Mouse (Mus musculus): ENCODE measurements around the gene Casp2. TPM values are rescaled to one million over a fixed set of nuclear protein-coding genes. Genes with fewer than 3 reads are reported as not detected.

Casp2 gene
- total and polyA plus RNA-seq, 3 experiments = 24.7 to 47.8 (median 31.6) TPM

GRCm38 (mm10) chr6:42323371-42324066 lies 58.7 kb downstream of the Casp2 start:
- in situ Hi-C loops (cut with MboI; ENCODE audit: low pct_ligation_motif_present, low pct_unique_long_range_greater_than_20kb, low sequenced_read_pairs) (loop anchor here (10.0 kb wide), 1 partner anchor 89 kb away; no protein-coding TSS in a partner anchor), dilution Hi-C loops (cut with MboI; ENCODE audit: extremely low pct_ligation_motif_present, extremely low pct_unique_long_range_greater_than_20kb, low sequenced_read_pairs) (no loop called here)
- Histone ChIP-seq H3K27me3 (replicated peaks) (peaks cover 27% of the 10 kb centered on the region), H3K4me2 (ENCODE audit: insufficient read depth, low read depth, poor library complexity, severe bottlenecking) (no peak overlapping the region), H3K27ac (ENCODE audit: insufficient read depth, low read depth) (no peak overlapping the region), H3K4me1 (ENCODE audit: control insufficient read depth in 1 of 2, insufficient read depth in 2 of 2) (no peaks in the 10 kb centered on the region; a peak in 1 of 4 replicates), H3K9ac (ENCODE audit: insufficient read depth, low read depth) (no peak overlapping the region), H3K9me3 (replicated peaks; ENCODE audit: low read length) (peaks cover 3% of the 10 kb centered on the region), H3K36me3 (replicated peaks in 1 of 2; ENCODE audit: control insufficient read depth in 1 of 2, insufficient read depth in 1 of 2, low read length in 1 of 2) (no peaks in the 10 kb centered on the region), H3K79me2 (replicated peaks; ENCODE audit: control insufficient read depth, extremely low read depth, insufficient read depth, poor library complexity, severe bottlenecking) (no peaks in the 10 kb centered on the region), H3K4me3 (replicated peaks in 1 of 3; ENCODE audit: low read depth in 2 of 3, low read length in 2 of 3, poor library complexity in 1 of 3) (no peak overlapping the region)
- no peak for DNase-seq (ENCODE audit: extremely low read depth)
- TF ChIP-seq CHD1 (IDR thresholded peaks at IDR 0.05; ENCODE audit: low read depth, low read length) = no peak
- TF ChIP-seq MAX (IDR thresholded peaks at IDR 0.05; ENCODE audit: low read length) = no peak
- no peak for TF ChIP-seq SMC3 (IDR thresholded peaks at IDR 0.05; ENCODE audit: low read depth, low read length)
- no peak for TF ChIP-seq TBP (conservative IDR thresholded peaks at IDR 0.05; ENCODE audit: low read depth, low read length)
- TF ChIP-seq JUND (conservative IDR thresholded peaks at IDR 0.05; ENCODE audit: low read depth, low read length) = no peak
- no peak for TF ChIP-seq BHLHE40 (IDR thresholded peaks at IDR 0.05; ENCODE audit: low read depth, low read length)
- TF ChIP-seq CTCF (conservative IDR thresholded peaks at IDR 0.05 in 1 of 2, IDR thresholded peaks at IDR 0.05 in 1 of 2; ENCODE audit: low read depth in 2 of 2, low read length in 2 of 2) = no peak
- no peak for TF ChIP-seq NELFE (IDR thresholded peaks at IDR 0.05; ENCODE audit: low read depth, low read length)
- TF ChIP-seq ZNF384 (IDR thresholded peaks at IDR 0.05; ENCODE audit: low read depth, low read length) = no peak
- no peak for TF ChIP-seq PAX5 (IDR thresholded peaks at IDR 0.05; ENCODE audit: low read length)
- no peak for TF ChIP-seq GABPA (IDR thresholded peaks at IDR 0.05; ENCODE audit: insufficient replicate concordance, low read depth, low read length)
- TF ChIP-seq JUN (IDR thresholded peaks at IDR 0.05; ENCODE audit: insufficient read depth, low read depth, low read length) = no peak
- TF ChIP-seq RCOR1 (conservative IDR thresholded peaks at IDR 0.05; ENCODE audit: low read depth, low read length) = no peak

- DNase-seq (ENCODE audit: extremely low read depth) = no peak
- Histone ChIP-seq H3K79me2 (replicated peaks; ENCODE audit: control insufficient read depth, extremely low read depth, insufficient read depth, poor library complexity, severe bottlenecking) (no peaks in the 10 kb centered on the region), H3K27ac (ENCODE audit: insufficient read depth, low read depth) (no peak overlapping the region), H3K4me2 (ENCODE audit: insufficient read depth, low read depth, poor library complexity, severe bottlenecking) (peak overlapping the region; percentile 87), H3K36me3 (replicated peaks in 1 of 2; ENCODE audit: control insufficient read depth in 1 of 2, insufficient read depth in 1 of 2, low read length in 1 of 2) (no peaks in the 10 kb centered on the region), H3K27me3 (replicated peaks) (peaks cover 27% of the 10 kb centered on the region), H3K9me3 (replicated peaks; ENCODE audit: low read length) (peaks cover 3% of the 10 kb centered on the region), H3K4me3 (replicated peaks in 1 of 3; ENCODE audit: low read depth in 2 of 3, low read length in 2 of 3, poor library complexity in 1 of 3) (peak overlapping the region in 2 of 3 experiments; percentile 63 to 73), H3K9ac (ENCODE audit: insufficient read depth, low read depth) (no peak overlapping the region), H3K4me1 (ENCODE audit: control insufficient read depth in 1 of 2, insufficient read depth in 2 of 2) (no peaks in the 10 kb centered on the region; a peak in 1 of 4 replicates)
- dilution Hi-C loops (cut with MboI; ENCODE audit: extremely low pct_ligation_motif_present, extremely low pct_unique_long_range_greater_than_20kb, low sequenced_read_pairs) (no loop called here), in situ Hi-C loops (cut with MboI; ENCODE audit: low pct_ligation_motif_present, low pct_unique_long_range_greater_than_20kb, low sequenced_read_pairs) (loop anchor here (10.0 kb wide), 1 partner anchor 89 kb away; no protein-coding TSS in a partner anchor)
- TF ChIP-seq SMC3 (IDR thresholded peaks at IDR 0.05; ENCODE audit: low read depth, low read length) (no peak), MXI1 (IDR thresholded peaks at IDR 0.05; ENCODE audit: low read depth, low read length) (no peak), JUND (conservative IDR thresholded peaks at IDR 0.05; ENCODE audit: low read depth, low read length) (no peak), ZNF384 (IDR thresholded peaks at IDR 0.05; ENCODE audit: low read depth, low read length) (no peak), CHD1 (IDR thresholded peaks at IDR 0.05; ENCODE audit: low read depth, low read length) (no peak), BHLHE40 (IDR thresholded peaks at IDR 0.05; ENCODE audit: low read depth, low read length) (no peak), ZC3H11A (IDR thresholded peaks at IDR 0.05; ENCODE audit: low read depth, low read length) (no peak)
Measured at GRCm38 (mm10) chr6:42324067-42324481, 59.3 kb downstream of the Casp2 start.
